Mouse (Mus musculus) bone marrow, adult 2 months (tissue): ENCODE measurements around the gene Plxnd1.

Experiments used
- CTCF ChIP-seq: fragments of 200-500 bp; IDR thresholded peaks from 2 replicates; pipeline ENCODE4 v1.5.1; 2011; ENCODE audit warnings: low read length, control low read depth; ENCODE audit not compliant: control insufficient read depth, insufficient read depth
- POLR2A ChIP-seq: fragments of 200-500 bp; IDR thresholded peaks from 2 replicates; pipeline ENCODE4 v1.6.1; 2011; ENCODE audit warnings: low read depth, mild to moderate bottlenecking, control low read depth, low read length, borderline replicate concordance; ENCODE audit not compliant: control insufficient read depth

DNA sequence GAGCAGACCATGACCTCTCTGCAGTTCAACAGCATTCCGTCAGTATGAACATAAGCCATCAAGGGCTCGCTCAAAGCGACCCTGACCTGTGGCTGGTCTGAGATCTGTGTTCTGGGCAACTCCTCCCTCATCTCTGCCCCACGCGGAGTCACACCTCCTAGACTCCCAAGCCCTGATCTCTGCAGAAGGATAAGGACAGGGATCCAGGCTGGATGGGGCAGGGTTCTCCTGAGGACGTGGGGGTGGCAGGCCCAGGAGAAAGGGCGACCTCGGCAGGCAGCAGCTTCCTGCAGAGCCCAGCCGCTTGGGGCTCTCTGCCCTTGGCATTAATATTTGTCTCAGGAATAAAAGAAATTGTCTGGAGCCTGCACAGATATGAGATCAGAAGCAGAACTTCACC, 9.2 kb downstream of the Plxnd1 start:
- TF ChIP-seq POLR2A (no peak), CTCF (no peak)
